Mouse (Mus musculus) ovary, adult 18-20 months (tissue): ENCODE measurements around the gene Mup2.
"Not testable (repeated sequence)": the region's sequence is repeated elsewhere in the genome, so short reads cannot be mapped to it uniquely, and the experiment has no call there.

ENCODE experiments used
- DNase-seq: peaks from one replicate; pipeline ENCODE4 v3.0.0; 2022; ENCODE audit warnings: low spot score, mixed read lengths

Mup2 gene

GRCm38 (mm10) chr4:60154189-60154588 is at the start of gene Mup2:
Gene Mup2, minus strand, starts transcription at chr4:60154289.
- not testable (repeated sequence) for DNase-seq
